Mouse (Mus musculus): ENCODE measurements at regions not wholly inside any gene's neighbourhood (a gene's known extent, or its start where the extent isn't known, plus 50 kb on each side); places are given as distances from the start of the nearest gene placed in this dataset.

DNA sequence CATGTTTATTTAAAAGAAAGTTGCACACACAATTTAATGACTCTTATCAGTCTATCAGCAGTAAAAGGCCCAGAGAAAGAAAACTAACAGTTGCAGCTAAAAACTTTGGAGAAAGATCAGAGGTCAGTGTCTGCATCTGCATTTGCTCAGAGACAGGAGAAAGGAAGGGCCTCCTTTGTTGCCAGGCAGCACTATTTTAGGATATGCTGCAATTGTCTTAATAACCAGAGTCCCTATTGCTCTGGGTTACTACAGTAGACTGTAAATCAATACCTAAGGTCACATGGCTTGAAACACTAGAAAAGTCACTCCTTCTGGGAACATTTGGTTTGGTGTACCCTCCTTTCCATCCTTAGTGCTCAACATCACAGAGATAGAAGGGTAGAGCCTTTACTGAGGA is 175.7 kb downstream of the Hdgfl1 start:
- H3K4me2 ChIP-seq (ENCODE audit: low read depth, low read length), result no peak overlapping the region
- no peak overlapping the region for H3K27ac ChIP-seq (ENCODE audit: low read length)
- no peak overlapping the region for H3K9ac ChIP-seq (ENCODE audit: low read length)
- H3K4me3 ChIP-seq (replicated peaks; ENCODE audit: low read length), result no peak overlapping the region
- H3K9me3 ChIP-seq (replicated peaks; ENCODE audit: control insufficient read depth, low read length), result no peaks in the 10 kb centered on the region
- no peaks in the 10 kb centered on the region for H3K36me3 ChIP-seq (ENCODE audit: control insufficient read depth, insufficient read depth, low read length)
- no peak for ATAC-seq (ENCODE audit: insufficient read depth, low FRiP score)
- H3K4me1 ChIP-seq (ENCODE audit: control insufficient read depth, insufficient read depth, low read length), result no peaks in the 10 kb centered on the region
- H3K27me3 ChIP-seq (ENCODE audit: control insufficient read depth, insufficient read depth, low read length), result no peaks in the 10 kb centered on the region

DNA sequence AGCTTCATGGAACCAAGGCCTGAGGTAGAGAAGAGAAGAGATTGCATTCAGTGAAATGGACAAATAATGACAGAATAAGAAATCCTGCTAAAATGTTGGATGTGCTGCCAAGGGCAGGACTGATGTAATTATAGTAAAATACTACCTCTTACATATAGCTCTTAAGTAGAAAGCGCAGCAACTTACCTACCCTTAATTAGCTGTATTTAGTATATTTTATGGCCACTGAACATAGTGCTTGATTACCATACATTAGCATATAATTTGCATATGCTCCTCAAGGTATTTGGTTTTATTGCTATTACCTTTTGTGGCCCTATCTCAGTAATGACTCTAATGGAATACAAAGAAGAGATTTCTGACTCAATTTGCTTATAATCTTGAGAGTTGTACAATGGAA is 176.2 kb downstream of the Hdgfl1 start:
- Histone ChIP-seq H3K27me3 (ENCODE audit: control insufficient read depth, insufficient read depth, low read length) (no peaks in the 10 kb centered on the region), H3K4me1 (ENCODE audit: control insufficient read depth, insufficient read depth, low read length) (no peaks in the 10 kb centered on the region), H3K9me3 (replicated peaks; ENCODE audit: control insufficient read depth, low read length) (no peaks in the 10 kb centered on the region), H3K27ac (ENCODE audit: low read length) (no peak overlapping the region), H3K36me3 (ENCODE audit: control insufficient read depth, insufficient read depth, low read length) (no peaks in the 10 kb centered on the region), H3K4me2 (ENCODE audit: low read depth, low read length) (no peak overlapping the region), H3K4me3 (replicated peaks; ENCODE audit: low read length) (no peak overlapping the region), H3K9ac (ENCODE audit: low read length) (no peak overlapping the region)
- ATAC-seq (ENCODE audit: insufficient read depth, low FRiP score), result no peak
- WGBS, result 91% methylated on average over 1 of the region's 1 CpGs

DNA sequence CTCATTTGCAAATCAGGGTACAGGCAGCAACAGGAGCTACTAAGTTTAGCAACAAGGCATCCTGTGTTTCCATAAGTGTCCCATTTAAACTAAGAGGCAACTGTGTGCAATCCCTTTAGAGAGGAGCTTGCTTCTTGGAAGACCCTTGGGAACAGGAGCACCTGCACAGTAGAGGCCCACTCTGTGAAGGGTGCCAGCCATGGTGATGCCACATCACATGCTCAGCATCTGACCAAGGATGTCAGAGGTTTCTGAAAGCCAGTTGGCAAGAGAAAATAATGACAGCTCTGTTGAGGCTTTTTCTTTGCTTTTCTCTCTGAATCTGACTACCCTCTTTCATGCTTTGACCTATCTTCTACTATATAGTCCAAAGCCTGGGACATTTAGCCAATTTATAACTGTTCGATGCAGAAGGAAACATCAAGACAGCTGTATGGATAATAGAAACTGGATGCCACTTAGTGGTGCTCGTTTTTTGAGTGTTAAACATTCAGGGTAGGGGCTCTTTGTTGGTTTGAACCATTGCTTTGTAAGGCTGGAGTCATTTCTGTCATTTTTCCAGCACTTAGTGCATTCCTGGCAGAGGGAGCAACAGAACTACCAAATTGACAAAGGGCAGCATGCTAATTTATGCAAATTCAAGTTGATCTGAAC is 193.9 kb downstream of the Hdgfl1 start:
- no peak for ATAC-seq (ENCODE audit: insufficient read depth, low FRiP score)
- no peak overlapping the region for H3K4me3 ChIP-seq (replicated peaks; ENCODE audit: low read length)
- no peaks in the 10 kb centered on the region for H3K27me3 ChIP-seq (ENCODE audit: control insufficient read depth, insufficient read depth, low read length)
- no peak overlapping the region for H3K9ac ChIP-seq (ENCODE audit: low read length)
- no peak overlapping the region for H3K27ac ChIP-seq (ENCODE audit: low read length)
- no peaks in the 10 kb centered on the region for H3K9me3 ChIP-seq (replicated peaks; ENCODE audit: control insufficient read depth, low read length)
- H3K36me3 ChIP-seq (ENCODE audit: control insufficient read depth, insufficient read depth, low read length), result no peaks in the 10 kb centered on the region
- H3K4me2 ChIP-seq (ENCODE audit: low read depth, low read length), result no peak overlapping the region
- WGBS, result 75% methylated on average over 2 of the region's 2 CpGs
- no peaks in the 10 kb centered on the region for H3K4me1 ChIP-seq (ENCODE audit: control insufficient read depth, insufficient read depth, low read length)

DNA sequence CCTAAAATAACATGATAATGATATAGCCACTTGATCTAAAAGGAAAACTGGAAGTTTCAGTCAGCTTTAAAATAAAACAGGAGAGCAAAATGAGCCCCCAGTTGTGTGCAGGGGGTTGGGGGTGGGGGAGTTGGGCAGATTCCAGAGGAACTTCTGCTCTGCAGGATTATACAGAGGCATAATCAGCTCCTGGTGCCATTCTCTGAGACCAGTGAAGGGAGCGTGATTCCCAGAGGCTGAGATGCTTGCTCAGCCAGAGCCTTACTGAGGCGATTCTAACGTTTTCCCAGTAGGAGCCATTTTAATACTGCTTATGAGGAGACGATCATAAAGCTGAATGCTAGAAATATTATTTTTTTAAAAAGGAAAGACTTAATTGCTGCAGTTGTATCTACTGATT is 200.5 kb downstream of the Hdgfl1 start:
- Histone ChIP-seq H3K27me3 (ENCODE audit: control insufficient read depth, insufficient read depth, low read length) (no peaks in the 10 kb centered on the region), H3K4me3 (replicated peaks; ENCODE audit: low read length) (no peak overlapping the region), H3K4me2 (ENCODE audit: low read depth, low read length) (no peak overlapping the region), H3K36me3 (ENCODE audit: control insufficient read depth, insufficient read depth, low read length) (no peaks in the 10 kb centered on the region), H3K4me1 (ENCODE audit: control insufficient read depth, insufficient read depth, low read length) (peaks cover 4% of the 10 kb centered on the region; the same call in 1 of the 2 replicates), H3K27ac (ENCODE audit: low read length) (no peak overlapping the region), H3K9ac (ENCODE audit: low read length) (no peak overlapping the region), H3K9me3 (replicated peaks; ENCODE audit: control insufficient read depth, low read length) (no peaks in the 10 kb centered on the region)
- ATAC-seq (ENCODE audit: insufficient read depth, low FRiP score), result no peak
- WGBS, result 67% methylated on average over 4 of the region's 4 CpGs

DNA sequence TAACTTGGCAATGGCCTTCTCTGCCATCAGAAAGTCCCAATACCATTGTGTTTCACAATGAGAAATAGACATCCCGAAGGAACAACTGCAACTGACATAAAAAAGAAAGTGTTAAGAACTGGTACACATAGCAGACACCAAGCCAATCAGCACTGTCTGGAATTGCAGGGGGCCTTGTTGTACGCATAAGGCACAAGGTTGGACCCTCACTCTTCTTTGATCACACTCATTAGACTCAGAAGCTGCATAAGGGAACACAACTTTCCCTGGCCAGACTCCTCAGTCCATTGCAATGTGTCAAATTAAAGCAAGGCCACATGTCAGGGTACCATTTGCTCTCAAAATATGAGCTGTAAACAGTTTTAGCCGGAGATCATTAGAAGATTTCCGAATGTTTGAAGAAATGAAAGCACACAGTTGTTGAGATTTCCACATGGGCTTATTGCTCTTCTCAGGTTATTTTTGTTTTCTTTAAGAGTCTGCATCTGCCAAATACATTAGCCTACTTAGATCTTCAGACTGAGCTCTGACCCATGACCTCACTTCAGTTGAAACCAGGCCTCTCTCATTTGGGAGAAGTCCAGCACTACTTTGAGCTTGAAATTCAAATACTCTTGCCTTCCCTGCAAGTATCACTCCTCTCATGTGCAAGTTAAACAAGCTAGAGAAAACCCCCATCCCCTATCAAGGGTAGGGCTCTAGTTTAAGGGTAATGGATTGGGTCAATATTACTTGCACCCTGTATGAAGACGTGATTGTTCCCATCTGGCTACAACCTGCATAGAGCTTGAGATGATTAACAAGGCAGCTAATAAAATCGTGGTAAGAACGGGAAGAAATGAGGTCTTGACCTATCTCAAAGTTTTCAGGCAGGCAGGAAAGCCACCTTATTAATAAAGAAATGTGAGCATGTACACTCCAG is 204.8 kb downstream of the Hdgfl1 start:
- H3K4me1 ChIP-seq (ENCODE audit: control insufficient read depth, insufficient read depth, low read length), result peaks cover 4% of the 10 kb centered on the region; the same call in 1 of the 2 replicates
- H3K27me3 ChIP-seq (ENCODE audit: control insufficient read depth, insufficient read depth, low read length), result no peaks in the 10 kb centered on the region
- no peaks in the 10 kb centered on the region for H3K9me3 ChIP-seq (replicated peaks; ENCODE audit: control insufficient read depth, low read length)
- no peak overlapping the region for H3K27ac ChIP-seq (ENCODE audit: low read length)
- H3K4me2 ChIP-seq (ENCODE audit: low read depth, low read length), result no peak overlapping the region
- 49% methylated on average over 7 of the region's 7 CpGs for WGBS
- H3K9ac ChIP-seq (ENCODE audit: low read length), result no peak overlapping the region
- ATAC-seq (ENCODE audit: insufficient read depth, low FRiP score), result no peak
- no peak overlapping the region for H3K4me3 ChIP-seq (replicated peaks; ENCODE audit: low read length)
- H3K36me3 ChIP-seq (ENCODE audit: control insufficient read depth, insufficient read depth, low read length), result no peaks in the 10 kb centered on the region

DNA sequence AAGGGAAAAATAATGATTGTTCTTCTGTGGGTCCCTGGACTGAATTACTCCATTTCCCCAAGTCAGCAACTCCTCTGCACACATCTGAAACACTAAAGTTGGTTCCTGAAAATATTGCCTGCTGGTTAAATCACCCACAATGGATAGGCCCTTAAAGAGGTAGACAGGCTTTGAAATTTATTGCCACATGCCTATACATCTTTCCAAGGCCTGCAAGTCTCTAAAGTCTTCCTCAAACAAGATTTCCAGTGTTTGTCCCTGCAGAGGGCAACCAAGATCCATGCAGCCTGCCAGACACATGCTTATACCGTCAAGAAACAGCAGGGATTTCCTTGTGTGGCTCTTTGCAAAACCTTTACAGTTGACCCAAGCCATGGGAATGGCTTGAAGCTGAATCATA is 211.6 kb downstream of the Hdgfl1 start:
- Histone ChIP-seq H3K4me3 (replicated peaks; ENCODE audit: low read length) (no peak overlapping the region), H3K36me3 (ENCODE audit: control insufficient read depth, insufficient read depth, low read length) (no peaks in the 10 kb centered on the region), H3K9ac (ENCODE audit: low read length) (no peak overlapping the region), H3K4me1 (ENCODE audit: control insufficient read depth, insufficient read depth, low read length) (no peaks in the 10 kb centered on the region), H3K4me2 (ENCODE audit: low read depth, low read length) (no peak overlapping the region), H3K9me3 (replicated peaks; ENCODE audit: control insufficient read depth, low read length) (no peaks in the 10 kb centered on the region), H3K27me3 (ENCODE audit: control insufficient read depth, insufficient read depth, low read length) (no peaks in the 10 kb centered on the region), H3K27ac (ENCODE audit: low read length) (no peak overlapping the region)
- 43% methylated on average over 1 of the region's 1 CpGs for WGBS
- ATAC-seq (ENCODE audit: insufficient read depth, low FRiP score), result no peak

DNA sequence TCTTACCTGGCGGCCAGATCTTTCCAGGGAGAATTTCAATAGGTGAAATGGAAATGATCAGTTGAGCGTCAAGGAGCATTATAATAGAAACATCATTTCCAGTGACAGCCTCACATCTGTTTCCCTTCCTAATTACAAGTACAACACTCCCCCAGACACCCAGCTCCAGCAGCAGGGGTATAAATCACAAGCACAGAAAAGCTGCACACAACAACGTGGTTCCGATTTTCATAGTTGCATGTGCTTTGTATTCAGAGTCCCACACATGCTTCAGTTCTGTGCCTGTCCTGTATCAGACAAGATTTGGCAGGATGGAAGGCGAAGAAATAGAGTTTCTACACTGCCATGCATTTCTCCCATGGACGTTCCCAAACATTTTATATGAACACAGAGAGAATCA is 215.7 kb downstream of the Hdgfl1 start:
- Histone ChIP-seq H3K27me3 (ENCODE audit: control insufficient read depth, insufficient read depth, low read length) (no peaks in the 10 kb centered on the region), H3K9ac (ENCODE audit: low read length) (no peak overlapping the region), H3K36me3 (ENCODE audit: control insufficient read depth, insufficient read depth, low read length) (no peaks in the 10 kb centered on the region), H3K4me2 (ENCODE audit: low read depth, low read length) (no peak overlapping the region), H3K4me1 (ENCODE audit: control insufficient read depth, insufficient read depth, low read length) (no peaks in the 10 kb centered on the region), H3K4me3 (replicated peaks; ENCODE audit: low read length) (no peak overlapping the region), H3K9me3 (replicated peaks; ENCODE audit: control insufficient read depth, low read length) (no peaks in the 10 kb centered on the region), H3K27ac (ENCODE audit: low read length) (no peak overlapping the region)
- no peak for ATAC-seq (ENCODE audit: insufficient read depth, low FRiP score)
- 54% methylated on average over 6 of the region's 6 CpGs for WGBS

DNA sequence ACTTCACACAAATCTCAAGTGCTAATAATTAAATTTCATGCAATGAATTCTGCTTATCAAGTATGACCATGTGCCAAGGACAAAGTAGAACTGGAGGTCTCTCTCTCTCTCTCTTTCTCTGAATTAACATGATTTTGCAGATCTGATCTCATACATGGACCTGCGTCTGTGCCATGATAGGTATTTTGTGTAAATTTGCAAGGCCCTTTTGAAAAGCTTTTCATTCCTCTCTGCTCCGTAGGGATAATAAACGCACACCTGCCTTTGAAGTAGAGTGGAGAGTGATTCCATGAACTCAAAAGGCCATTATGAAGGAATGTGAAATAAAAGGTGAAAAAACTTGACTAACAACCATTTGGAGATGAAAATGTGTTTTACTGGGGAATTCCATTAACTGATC is 217.8 kb downstream of the Hdgfl1 start:
- no peak overlapping the region for H3K4me2 ChIP-seq (ENCODE audit: low read depth, low read length)
- H3K4me1 ChIP-seq (ENCODE audit: control insufficient read depth, insufficient read depth, low read length), result no peaks in the 10 kb centered on the region
- H3K9ac ChIP-seq (ENCODE audit: low read length), result no peak overlapping the region
- no peaks in the 10 kb centered on the region for H3K9me3 ChIP-seq (replicated peaks; ENCODE audit: control insufficient read depth, low read length)
- H3K36me3 ChIP-seq (ENCODE audit: control insufficient read depth, insufficient read depth, low read length), result no peaks in the 10 kb centered on the region
- H3K4me3 ChIP-seq (replicated peaks; ENCODE audit: low read length), result no peak overlapping the region
- 61% methylated on average over 3 of the region's 3 CpGs for WGBS
- no peaks in the 10 kb centered on the region for H3K27me3 ChIP-seq (ENCODE audit: control insufficient read depth, insufficient read depth, low read length)
- ATAC-seq (ENCODE audit: insufficient read depth, low FRiP score), result no peak
- no peak overlapping the region for H3K27ac ChIP-seq (ENCODE audit: low read length)

DNA sequence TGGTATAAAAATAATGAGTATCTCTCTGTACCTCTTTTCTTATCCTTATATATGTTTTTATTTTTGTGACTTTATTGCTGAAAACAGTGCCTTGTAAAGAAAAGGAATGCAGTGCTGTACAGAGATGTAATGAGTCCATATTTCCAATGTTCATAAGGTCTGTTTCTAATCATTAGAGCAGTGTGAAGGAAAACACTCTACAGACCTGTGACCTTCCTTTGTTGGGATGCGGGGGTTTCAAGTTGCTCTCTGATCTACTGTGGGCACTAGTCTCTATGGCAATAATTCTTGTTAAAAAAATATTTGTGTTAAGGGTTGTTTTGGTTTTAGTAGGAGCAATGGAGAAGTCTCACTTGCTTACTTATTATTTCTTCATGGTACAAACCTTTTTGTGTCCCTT is 231.0 kb downstream of the Hdgfl1 start:
- no peak for ATAC-seq (ENCODE audit: insufficient read depth, low FRiP score)
- 55% methylated on average over 1 of the region's 1 CpGs for WGBS
- H3K4me3 ChIP-seq (replicated peaks; ENCODE audit: low read length), result no peak overlapping the region

More for the DNA sequence above, 231.0 kb downstream of the Hdgfl1 start:
- no peaks in the 10 kb centered on the region for H3K36me3 ChIP-seq (ENCODE audit: control insufficient read depth, insufficient read depth, low read length)
- no peak overlapping the region for H3K9ac ChIP-seq (ENCODE audit: low read length)
- H3K27me3 ChIP-seq (ENCODE audit: control insufficient read depth, insufficient read depth, low read length), result no peaks in the 10 kb centered on the region
- H3K4me2 ChIP-seq (ENCODE audit: low read depth, low read length), result no peak overlapping the region
- H3K4me1 ChIP-seq (ENCODE audit: control insufficient read depth, insufficient read depth, low read length), result no peaks in the 10 kb centered on the region
- no peak overlapping the region for H3K27ac ChIP-seq (ENCODE audit: low read length)
- H3K9me3 ChIP-seq (replicated peaks; ENCODE audit: control insufficient read depth, low read length), result no peaks in the 10 kb centered on the region

Data from stomach, embryonic 16.5 days (tissue).